Mouse (Mus musculus): ENCODE results near the gene Gm15056.
A peak's percentile ranks its signal among the peaks of the same experiment; 100 is the strongest.

Gm15056 gene

GRCm38 (mm10) chr8:20902527-20902926 lies at the start of gene Gm15056:
Gm15056 (minus strand) TSS chr8:20902627.
- DNase-seq (ENCODE audit: extremely low spot score, low read depth, low spot score): no peak

GRCm38 (mm10) chr8:20944610-20945009 lies 42.2 kb upstream of the Gm15056 start, which contains the start of gene AY761185:
AY761185 (minus strand) TSS chr8:20944710.
- no peak for DNase-seq (ENCODE audit: extremely low spot score, low read depth, low spot score)

- no peak for DNase-seq (ENCODE audit: extremely low spot score, low read depth, low spot score)
Observed at GRCm38 (mm10) chr8:20921971-20922370, 19.5 kb upstream of the Gm15056 start, which contains the start of gene Gm6040. Gm6040 (minus strand) TSS chr8:20922071.

- DNase-seq (ENCODE audit: extremely low spot score, low read depth, low spot score): no peak
Observed at GRCm38 (mm10) chr8:20912288-20912687, 9.9 kb upstream of the Gm15056 start.

- no peak for DNase-seq (ENCODE audit: extremely low spot score, low read depth, low spot score)
Observed at GRCm38 (mm10) chr8:20908256-20908655, 5.8 kb upstream of the Gm15056 start.

- DNase-seq (ENCODE audit: extremely low spot score, low read depth, low spot score): no peak
Observed at GRCm38 (mm10) chr8:20907119-20907518, 4.7 kb upstream of the Gm15056 start.

GRCm38 (mm10) chr8:20892369-20892768 lies 10.1 kb downstream of the Gm15056 start, which contains the start of gene Defb33:
Defb33 (plus strand) TSS chr8:20892669.
- DNase-seq (ENCODE audit: extremely low spot score, low read depth, low spot score): no peak

GRCm38 (mm10) chr8:20874608-20875007 lies 27.8 kb downstream of the Gm15056 start:
- peak; percentile 6 for DNase-seq (ENCODE audit: extremely low spot score, low read depth, low spot score)

Data from hindlimb bud, embryonic 11.5 days (tissue).